In the genomic region with DNA sequence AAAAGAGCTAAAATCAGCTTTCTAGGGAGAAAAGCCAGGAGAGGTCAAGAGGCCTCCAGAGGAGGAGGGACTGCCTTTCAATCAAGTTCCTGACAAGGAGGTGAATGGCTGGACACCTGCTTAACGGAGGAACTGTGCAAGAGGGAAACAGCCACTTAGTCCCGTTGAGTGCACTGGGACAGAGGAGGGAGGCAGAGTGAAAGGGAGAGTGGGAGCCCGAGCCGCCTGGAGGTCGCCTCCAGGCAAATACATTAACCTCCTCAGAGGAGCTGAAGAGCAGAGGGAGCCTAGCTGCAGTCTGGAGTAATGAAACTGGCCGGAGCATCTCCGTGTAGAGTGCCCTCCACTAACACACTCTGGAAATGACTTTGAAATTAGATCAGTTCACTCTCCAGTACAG, we compare ENCODE assay signal across 12 mouse cellular contexts.
DNase-seq lines count a peak whose midpoint lies in the region; ATAC-seq lines count a peak whose summit lies in the region.
"Had no signal": no experiment of that assay in that cellular context is flagged by ENCODE, and none has a peak within 500 bp of the region (broad histone marks: within the 10 kb centered on the region; RNA-seq: fewer than 3 reads in every experiment).

No protein-coding gene starts in this region.

- no peak overlapping the region for H3K4me2 ChIP-seq in lung, embryonic 16.5 days (ENCODE audit: low read depth, low read length)
- H3K4me2 ChIP-seq in forebrain, embryonic 12.5 days = peak overlapping the region; percentile 10; the same call in 1 of the 2 replicates
- no peak overlapping the region for H3K4me2 ChIP-seq in limb, embryonic 11.5 days (ENCODE audit: low read depth, severe bottlenecking)
- no peak overlapping the region for H3K4me2 ChIP-seq in neural tube, embryonic 14.5 days (ENCODE audit: low read depth, low read length)
- no peak overlapping the region for H3K4me2 ChIP-seq in liver, embryonic 11.5 days
- H3K4me2 ChIP-seq: stomach, embryonic 15.5 days had no signal

- H3K27ac ChIP-seq in lung, embryonic 16.5 days (ENCODE audit: low read length) = no peak overlapping the region
- H3K27ac ChIP-seq in forebrain, embryonic 12.5 days = no peak overlapping the region
- H3K27ac ChIP-seq in limb, embryonic 11.5 days (replicated peaks; ENCODE audit: low read depth, low read length) = no peak overlapping the region
- H3K27ac ChIP-seq in neural tube, embryonic 14.5 days (ENCODE audit: low read depth, low read length) = no peak overlapping the region
- H3K27ac ChIP-seq in liver, embryonic 11.5 days (ENCODE audit: low read depth, low read length) = no peak overlapping the region
- H3K27ac ChIP-seq: stomach, embryonic 15.5 days had no signal

- H3K4me1 ChIP-seq in lung, embryonic 16.5 days (replicated peaks; ENCODE audit: control insufficient read depth, insufficient read depth, low read length) = no peaks in the 10 kb centered on the region
- peaks cover 13% of the 10 kb centered on the region for H3K4me1 ChIP-seq in forebrain, embryonic 12.5 days
- H3K4me1 ChIP-seq in limb, embryonic 11.5 days (ENCODE audit: control insufficient read depth, insufficient read depth, low read length) = no peaks in the 10 kb centered on the region
- H3K4me1 ChIP-seq in neural tube, embryonic 14.5 days (ENCODE audit: control insufficient read depth, insufficient read depth, low read length) = no peaks in the 10 kb centered on the region
- no peaks in the 10 kb centered on the region for H3K4me1 ChIP-seq in liver, embryonic 11.5 days (replicated peaks; ENCODE audit: control insufficient read depth, insufficient read depth, low read length)
- H3K4me1 ChIP-seq: stomach, embryonic 15.5 days had no signal

- intact Hi-C loops in left cerebral cortex, postnatal 4 days (cut with DNase I) = no loop called here

- no peaks in the 10 kb centered on the region for H3K27me3 ChIP-seq in lung, embryonic 16.5 days (ENCODE audit: control insufficient read depth, insufficient read depth, low read depth, low read length)
- H3K27me3 ChIP-seq in forebrain, embryonic 12.5 days = peaks cover 9% of the 10 kb centered on the region; the same call in 1 of the 2 replicates
- no peaks in the 10 kb centered on the region for H3K27me3 ChIP-seq in limb, embryonic 11.5 days (ENCODE audit: control insufficient read depth, insufficient read depth, low read length)
- H3K27me3 ChIP-seq in neural tube, embryonic 14.5 days (ENCODE audit: control insufficient read depth, insufficient read depth, low read length) = no peaks in the 10 kb centered on the region
- no peaks in the 10 kb centered on the region for H3K27me3 ChIP-seq in liver, embryonic 11.5 days (replicated peaks; ENCODE audit: control insufficient read depth, insufficient read depth, low read length)
- H3K27me3 ChIP-seq: stomach, embryonic 15.5 days had no signal

- H3K9ac ChIP-seq in lung, embryonic 16.5 days (ENCODE audit: low read length) = no peak overlapping the region
- H3K9ac ChIP-seq in forebrain, embryonic 12.5 days = no peak overlapping the region
- H3K9ac ChIP-seq in limb, embryonic 11.5 days (ENCODE audit: low read length) = no peak overlapping the region
- H3K9ac ChIP-seq in neural tube, embryonic 14.5 days (replicated peaks; ENCODE audit: low read depth, low read length) = no peak overlapping the region
- no peak overlapping the region for H3K9ac ChIP-seq in liver, embryonic 11.5 days (ENCODE audit: low read depth, low read length)
- H3K9ac ChIP-seq: stomach, embryonic 15.5 days had no signal

- H3K9me3 ChIP-seq in lung, embryonic 16.5 days (ENCODE audit: control insufficient read depth, low read length) = no peaks in the 10 kb centered on the region
- H3K9me3 ChIP-seq in forebrain, embryonic 12.5 days = no peaks in the 10 kb centered on the region
- no peaks in the 10 kb centered on the region for H3K9me3 ChIP-seq in limb, embryonic 11.5 days (ENCODE audit: control insufficient read depth, low read length)
- no peaks in the 10 kb centered on the region for H3K9me3 ChIP-seq in neural tube, embryonic 14.5 days (ENCODE audit: control insufficient read depth, low read length)
- no peaks in the 10 kb centered on the region for H3K9me3 ChIP-seq in liver, embryonic 11.5 days (ENCODE audit: control insufficient read depth, low read length)
- H3K9me3 ChIP-seq: stomach, embryonic 15.5 days had no signal

- 5% methylated on average over 7 of the region's 7 CpGs for WGBS in lung, embryonic 16.5 days
- WGBS in forebrain, embryonic 12.5 days = 2% methylated on average over 7 of the region's 7 CpGs
- WGBS in limb, embryonic 11.5 days = 2% methylated on average over 7 of the region's 7 CpGs
- WGBS in neural tube, embryonic 14.5 days = 4% methylated on average over 7 of the region's 7 CpGs
- WGBS in liver, embryonic 11.5 days = 20% methylated on average over 7 of the region's 7 CpGs

- ATAC-seq in lung, embryonic 16.5 days (ENCODE audit: low read depth) = peak; percentile 26; the same call in 1 of the 2 replicates
- ATAC-seq in forebrain, embryonic 12.5 days (ENCODE audit: low FRiP score) = peak; percentile 90
- no peak for ATAC-seq in limb, embryonic 11.5 days (ENCODE audit: insufficient number of reproducible peaks, low FRiP score, low TSS enrichment, low read depth)
- ATAC-seq in neural tube, embryonic 14.5 days (ENCODE audit: low read depth) = peak; percentile 54; the same call in 1 of the 2 replicates
- no peak for ATAC-seq in liver, embryonic 11.5 days (replicated peaks; ENCODE audit: low FRiP score)
- ATAC-seq in activated CD4-positive, CD25-positive, alpha-beta regulatory T cell, adult 4 months = no peak

- H3K36me3 ChIP-seq in lung, embryonic 16.5 days (ENCODE audit: control insufficient read depth, insufficient read depth, low read length) = no peaks in the 10 kb centered on the region
- H3K36me3 ChIP-seq in forebrain, embryonic 12.5 days (replicated peaks) = no peaks in the 10 kb centered on the region
- H3K36me3 ChIP-seq in limb, embryonic 11.5 days (ENCODE audit: control insufficient read depth, insufficient read depth, low read length) = no peaks in the 10 kb centered on the region
- no peaks in the 10 kb centered on the region for H3K36me3 ChIP-seq in neural tube, embryonic 14.5 days (ENCODE audit: control insufficient read depth, insufficient read depth, low read length)
- H3K36me3 ChIP-seq in liver, embryonic 11.5 days (ENCODE audit: control insufficient read depth, insufficient read depth, low read length) = no peaks in the 10 kb centered on the region
- H3K36me3 ChIP-seq: stomach, embryonic 15.5 days had no signal

- no peak overlapping the region for H3K4me3 ChIP-seq in lung, embryonic 16.5 days (ENCODE audit: low read length)
- no peak overlapping the region for H3K4me3 ChIP-seq in forebrain, embryonic 12.5 days (replicated peaks)
- H3K4me3 ChIP-seq in limb, embryonic 11.5 days (ENCODE audit: low read depth, low read length) = no peak overlapping the region
- no peak overlapping the region for H3K4me3 ChIP-seq in neural tube, embryonic 14.5 days (ENCODE audit: low read depth, low read length)
- no peak overlapping the region for H3K4me3 ChIP-seq in liver, embryonic 11.5 days (ENCODE audit: low read depth, low read length)
- H3K4me3 ChIP-seq: stomach, embryonic 15.5 days had no signal

- DNase-seq in lung, postnatal 4 days = no peak
- peak; percentile 25 for DNase-seq in limb, embryonic 11.5 days (ENCODE audit: low spot score)
- DNase-seq in left cerebral cortex, postnatal 4 days = no peak
- DNase-seq in liver, embryonic 11.5 days (ENCODE audit: low spot score) = no peak
- DNase-seq: cerebellum, adult 9-10 months; gastrocnemius, postnatal 25 days; heart, postnatal 36 days had no signal

Comparison
In these comparisons a context has a peak if more than half of its experiments do, and no peak if none do; other contexts are left out.
1. ATAC-seq: peak in lung, embryonic 16.5 days (single experiment), forebrain, embryonic 12.5 days (single experiment) and neural tube, embryonic 14.5 days (single experiment); none in limb, embryonic 11.5 days (single experiment), liver, embryonic 11.5 days (single experiment) and activated CD4-positive, CD25-positive, alpha-beta regulatory T cell, adult 4 months (single experiment).